Mouse (Mus musculus) thymus, postnatal 36 days (tissue): Measurements from ENCODE around the gene Tmem126b.
A peak's percentile ranks its signal among the peaks of the same experiment; 100 is the strongest.

Source experiments
- DNase-seq, 2 experiments: peaks; one replicate each; pipeline ENCODE4 v3.0.0; 2022; ENCODE audit warnings: mixed read lengths in 2 of 2

The Tmem126b gene

GRCm38 (mm10) chr7:90475793-90476312 lies at the start of gene Tmem126b:
Gene Tmem126b, minus strand, starts transcription at chr7:90476001.
- DNase-seq, result peak; percentile 99

GRCm38 (mm10) chr7:90512293-90512692 lies 36.5 kb upstream of the Tmem126b start:
- DNase-seq, result no peak

DNA sequence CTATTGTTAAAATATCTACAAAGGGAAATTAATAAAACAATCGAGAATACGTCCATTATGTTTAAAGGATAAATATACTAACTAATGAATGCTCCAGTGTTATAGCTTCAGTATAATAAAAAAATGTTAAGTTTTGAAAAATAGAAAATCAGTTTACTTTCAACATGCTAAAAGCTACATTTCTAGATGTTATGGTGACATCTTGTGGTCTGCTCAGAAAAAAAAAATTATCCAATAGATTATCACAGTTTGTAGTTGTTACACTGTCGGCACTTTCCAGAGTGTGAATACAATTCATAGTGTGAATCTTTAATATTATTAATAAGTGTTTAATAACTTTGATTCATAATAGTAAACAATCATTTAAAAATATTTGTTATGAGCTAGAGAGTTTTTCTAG lies 32.3 kb upstream of the Tmem126b start:
- DNase-seq, result no peak

DNA sequence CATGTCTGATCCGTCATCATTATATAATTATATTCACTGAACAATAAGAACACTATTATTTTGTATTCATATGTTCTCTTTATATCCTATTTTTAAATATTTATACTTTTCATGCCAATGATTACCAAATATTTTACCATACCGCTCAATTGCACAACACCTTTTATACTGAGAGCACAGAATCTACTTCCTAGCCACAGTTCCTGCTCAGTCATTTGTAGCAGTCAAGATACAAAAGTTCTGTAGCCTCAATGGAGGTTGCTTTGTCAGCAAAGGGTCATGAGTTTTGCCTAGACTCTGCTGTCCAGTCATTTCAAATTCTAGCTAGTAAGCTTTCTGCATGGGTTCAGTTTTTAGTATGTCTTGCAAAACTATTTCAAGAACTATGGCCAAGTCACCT lies 6.8 kb upstream of the Tmem126b start:
- DNase-seq, result no peak

DNA sequence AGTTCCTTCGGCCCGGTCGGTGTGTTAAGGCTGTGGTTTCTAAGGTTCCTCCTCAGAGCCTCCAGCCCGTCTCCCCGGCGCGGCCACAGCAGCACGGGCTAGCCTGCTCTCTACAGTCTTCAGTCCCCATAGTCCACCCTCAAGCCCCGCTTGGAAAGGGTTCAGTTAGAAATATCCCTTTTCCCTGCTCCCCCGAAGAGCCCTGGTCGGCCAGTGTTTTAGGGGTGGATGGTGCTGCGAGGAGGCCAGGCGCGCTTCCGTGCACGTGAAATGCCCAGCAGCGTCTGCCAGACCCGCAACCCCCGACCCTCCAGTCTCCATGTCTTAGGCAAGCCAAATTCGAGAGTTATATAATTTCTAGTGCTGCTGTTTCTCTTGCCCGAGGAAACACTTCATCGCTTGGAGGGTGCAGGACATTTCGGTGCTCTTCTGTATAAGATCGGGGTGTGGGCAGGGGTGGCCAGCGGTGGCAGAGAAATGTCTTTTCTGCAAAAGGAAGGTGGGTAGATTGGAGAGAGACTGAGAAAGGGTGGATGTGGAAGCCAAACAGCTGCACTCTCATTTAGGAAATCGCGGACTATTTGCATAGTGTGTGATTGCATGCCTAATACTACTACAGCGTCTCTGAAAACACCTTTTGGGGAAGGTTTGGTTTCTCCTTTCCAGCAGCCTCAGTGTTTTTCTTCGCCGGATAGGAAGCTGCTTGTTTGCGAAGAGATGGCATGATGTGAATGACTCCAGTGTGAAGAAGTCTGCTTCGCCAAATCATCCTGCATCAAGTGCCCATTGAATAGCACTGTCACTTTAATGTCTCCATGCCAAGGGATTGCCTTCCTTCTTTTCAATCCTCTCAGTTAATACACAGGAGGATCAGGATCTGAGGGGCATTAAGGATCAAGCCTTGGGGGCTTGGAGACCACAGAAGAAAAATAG lies 778 bp upstream of the Tmem126b start, which contains the start of gene Dlg2:
Gene Dlg2, plus strand, starts transcription at position 360 of the 933 bp plus-strand sequence.
- DNase-seq, result no peak

- no peak for DNase-seq
Observed at GRCm38 (mm10) chr7:90473511-90473910, 2.3 kb downstream of the Tmem126b start.

GRCm38 (mm10) chr7:90461441-90461840 lies 14.4 kb downstream of the Tmem126b start:
- DNase-seq, result no peak

DNA sequence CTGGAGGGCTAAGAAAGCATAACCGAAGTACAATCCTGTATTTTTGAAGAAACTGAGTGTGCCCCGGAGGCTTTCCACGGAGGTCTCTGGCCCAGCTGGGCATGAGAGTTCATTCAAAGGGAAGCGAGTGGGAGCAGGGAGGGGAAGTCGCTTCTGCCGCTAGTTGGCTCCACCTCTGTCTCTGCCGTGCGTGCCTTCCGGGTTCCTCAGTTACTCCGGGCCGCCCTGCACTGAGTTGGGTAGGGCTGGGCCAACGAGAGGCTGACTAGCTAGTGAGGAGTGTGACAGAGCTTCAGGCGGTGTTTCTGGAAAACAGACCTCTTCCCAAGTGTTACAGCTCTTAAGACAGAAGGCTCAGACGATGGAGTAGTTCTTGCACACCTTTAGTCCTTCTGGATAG lies 14.9 kb downstream of the Tmem126b start:
- DNase-seq, result peak; percentile 57 to 65

- no peak for DNase-seq
Observed at GRCm38 (mm10) chr7:90460330-90460729, 15.5 kb downstream of the Tmem126b start.

- no peak for DNase-seq
Observed at GRCm38 (mm10) chr7:90457517-90457916, 18.3 kb downstream of the Tmem126b start.

GRCm38 (mm10) chr7:90456845-90457468 lies 18.8 kb downstream of the Tmem126b start, which contains the start of gene Tmem126a:
Gene Tmem126a, minus strand, starts transcription at chr7:90457229.
- peak; percentile 59 to 67 for DNase-seq

DNA sequence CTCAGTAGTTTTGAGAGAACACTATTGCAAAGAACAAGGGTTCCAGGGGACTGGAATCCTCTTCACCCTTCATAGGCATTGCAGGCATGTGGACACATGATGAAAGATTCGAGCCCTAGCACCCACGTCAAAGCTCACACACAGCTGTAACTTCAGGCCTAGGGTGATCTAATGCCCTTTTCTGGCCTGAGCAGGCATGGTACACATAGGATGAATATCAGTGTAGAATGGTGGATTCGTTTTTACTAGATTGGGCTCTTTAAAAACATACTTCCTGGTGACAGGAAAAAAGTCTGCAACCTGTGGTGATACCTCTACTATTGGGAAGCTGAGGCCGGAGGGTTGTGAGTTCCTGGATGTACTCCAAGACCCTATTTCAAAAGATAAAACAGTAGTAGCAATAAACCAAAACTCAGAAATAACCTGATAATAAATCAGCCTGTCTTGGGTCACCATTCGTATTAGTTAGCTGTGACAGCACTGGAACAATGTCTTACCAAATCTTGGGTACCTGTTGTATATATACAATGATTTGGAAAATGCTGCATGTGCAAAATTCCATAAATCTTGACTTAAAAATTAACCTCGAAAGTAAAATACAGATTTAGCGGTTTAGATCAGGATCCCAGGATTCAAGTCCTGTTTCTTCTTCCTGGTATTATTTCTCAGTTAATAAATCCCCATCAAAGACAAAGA lies 19.5 kb downstream of the Tmem126b start:
- no peak for DNase-seq

DNA sequence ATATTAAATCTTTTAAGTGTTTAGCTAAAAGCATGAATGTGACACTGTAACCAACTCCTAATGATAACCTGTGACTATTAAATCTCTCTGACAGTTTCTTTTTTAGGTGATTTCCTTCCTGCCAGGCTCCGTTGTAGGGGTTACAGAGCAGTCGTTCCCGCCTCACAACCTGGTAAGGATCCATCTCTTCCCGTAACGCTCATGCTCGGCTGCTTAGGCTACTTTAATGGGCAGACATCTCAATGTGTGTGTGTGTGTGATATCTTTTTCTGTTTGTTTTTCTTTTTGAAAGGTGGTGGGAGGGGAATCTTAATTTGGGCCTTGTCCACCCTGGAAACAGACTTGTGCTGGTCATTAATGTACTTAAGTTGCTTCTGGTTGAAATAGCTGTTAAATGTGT lies 31.6 kb downstream of the Tmem126b start:
- DNase-seq, result no peak

DNA sequence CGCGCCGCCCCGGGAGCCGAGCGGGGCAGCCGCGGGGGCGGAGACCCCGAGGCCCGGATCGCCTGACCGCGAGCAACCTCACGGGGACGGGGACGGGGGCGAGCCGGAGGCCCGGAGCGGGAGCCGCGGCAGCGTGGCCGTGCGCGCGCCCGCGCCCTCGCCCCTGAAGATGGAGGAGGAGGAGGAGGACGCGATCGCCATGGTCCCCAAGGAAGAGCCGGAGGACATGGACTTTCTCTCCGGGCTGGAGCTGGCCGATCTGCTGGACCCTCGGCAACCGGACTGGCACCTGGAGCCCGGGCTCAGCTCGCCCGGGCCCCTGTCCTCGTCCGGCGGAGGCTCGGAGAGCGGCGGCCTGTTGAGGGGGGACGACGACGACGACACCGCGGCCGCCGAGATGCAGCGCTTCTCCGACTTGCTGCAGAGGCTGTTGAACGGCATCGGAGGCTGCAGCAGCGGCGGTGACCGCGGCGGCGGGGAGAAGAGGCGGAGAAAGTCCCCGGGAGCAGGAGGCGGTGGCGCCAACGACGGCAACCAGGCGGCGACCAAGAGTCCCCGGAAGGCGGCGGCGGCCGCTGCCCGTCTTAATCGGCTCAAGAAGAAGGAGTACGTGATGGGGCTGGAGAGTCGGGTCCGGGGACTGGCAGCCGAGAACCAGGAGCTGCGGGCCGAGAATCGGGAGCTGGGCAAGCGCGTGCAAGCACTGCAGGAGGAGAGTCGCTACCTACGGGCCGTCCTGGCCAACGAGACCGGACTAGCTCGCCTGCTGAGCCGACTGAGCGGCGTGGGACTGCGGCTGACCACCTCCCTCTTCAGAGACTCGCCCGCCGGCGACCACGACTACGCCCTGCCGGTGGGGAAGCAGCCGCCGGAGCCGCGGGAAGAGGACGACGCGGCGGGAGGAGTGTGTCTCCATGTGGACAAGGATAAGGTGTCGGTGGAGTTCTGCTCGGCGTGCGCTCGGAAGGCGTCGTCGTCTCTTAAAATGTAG lies 32.4 kb downstream of the Tmem126b start:
- DNase-seq, result peak; percentile 69 to 76

- peak; percentile 94 to 96 for DNase-seq
Observed at GRCm38 (mm10) chr7:90442518-90443080, 33.2 kb downstream of the Tmem126b start, which contains the start of gene Crebzf. Gene Crebzf, plus strand, starts transcription at chr7:90442729.

DNA sequence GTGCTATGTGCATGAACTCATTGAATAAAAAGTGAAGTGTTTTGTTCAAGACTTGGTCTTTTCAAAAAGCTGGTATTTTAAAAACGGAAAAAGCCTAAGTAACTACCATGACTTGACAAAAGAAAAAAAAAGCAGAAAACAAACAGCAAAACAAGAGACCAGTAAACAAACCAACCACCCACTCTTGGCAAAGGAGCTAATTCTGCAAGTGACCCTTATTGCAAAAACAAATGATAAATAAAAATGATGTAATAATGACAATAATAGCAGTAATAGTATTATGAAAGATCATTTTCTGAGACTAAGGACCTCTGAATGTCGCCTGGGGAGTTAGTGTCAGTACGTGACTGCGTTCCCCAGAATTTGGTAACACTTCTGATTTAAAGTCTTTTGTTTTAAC lies 33.7 kb downstream of the Tmem126b start:
- DNase-seq, result no peak

- no peak for DNase-seq
Observed at GRCm38 (mm10) chr7:90440044-90440443, 35.8 kb downstream of the Tmem126b start.

DNA sequence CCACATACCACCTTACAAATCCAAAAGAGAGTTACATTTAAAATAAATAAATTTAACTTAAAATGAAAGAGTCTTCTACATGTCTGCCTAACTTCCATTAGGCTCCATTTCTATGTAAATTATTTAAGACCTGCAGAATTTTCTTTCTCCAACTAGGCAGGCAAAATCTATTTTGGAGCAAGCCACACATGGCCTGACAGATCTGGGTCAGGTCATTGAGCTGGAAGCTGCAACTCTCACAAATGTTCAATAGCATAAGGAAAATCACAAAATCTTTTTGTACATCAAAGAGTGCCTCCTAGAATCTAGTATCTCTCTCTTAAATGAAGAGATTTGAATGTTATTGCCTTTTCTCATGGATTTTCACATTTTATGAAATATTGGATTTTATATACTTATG lies 43.6 kb downstream of the Tmem126b start:
- no peak for DNase-seq

- DNase-seq, result no peak
Observed at GRCm38 (mm10) chr7:90427006-90427405, 48.8 kb downstream of the Tmem126b start.

DNA sequence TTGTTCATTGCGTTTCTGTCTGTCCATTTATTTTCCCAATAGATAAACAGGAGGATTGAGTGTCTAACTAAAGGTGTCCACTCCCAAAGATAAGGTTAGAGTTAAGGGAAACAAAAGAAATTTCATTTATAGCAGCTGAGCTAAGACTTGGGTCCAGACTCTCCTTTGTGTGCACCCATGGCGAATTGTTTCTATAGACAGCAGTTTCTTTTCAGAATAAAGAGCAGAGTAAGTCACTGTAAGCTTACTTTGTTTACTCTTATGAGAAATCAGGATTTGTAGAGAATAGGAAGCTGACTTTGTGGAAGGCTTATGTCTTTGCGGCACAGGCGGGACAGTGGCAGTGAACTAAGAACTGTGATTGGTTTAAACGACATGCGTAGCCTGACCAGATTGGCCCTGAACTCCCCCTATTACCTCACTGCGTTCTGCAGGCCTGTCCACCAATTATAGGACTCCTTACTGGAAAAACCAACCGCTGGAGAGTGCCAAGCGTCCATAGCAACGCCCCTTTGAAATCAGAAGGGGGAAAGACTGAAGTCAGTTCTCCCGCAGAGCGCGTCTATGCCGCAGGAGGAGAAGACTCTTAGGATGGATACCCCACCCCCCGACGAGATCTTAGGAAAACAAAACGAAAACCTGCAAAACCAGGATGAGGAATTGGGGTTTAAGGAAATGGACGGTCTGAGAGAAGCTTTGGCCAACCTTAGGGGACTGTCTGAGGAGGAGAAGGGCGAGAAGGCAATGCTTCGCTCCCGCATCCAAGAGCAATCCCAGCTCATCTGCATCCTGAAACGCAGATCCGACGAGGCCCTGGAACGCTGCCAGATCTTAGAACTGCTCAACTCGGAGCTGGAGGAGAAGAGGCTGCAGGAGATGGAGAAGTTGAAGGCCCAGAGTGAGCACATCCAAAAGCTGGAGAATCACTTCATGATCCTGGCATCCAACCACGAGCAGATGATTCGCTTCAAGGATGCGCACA lies 49.5 kb downstream of the Tmem126b start, which contains the start of gene Ccdc89:
Gene Ccdc89, plus strand, starts transcription at position 558 of the 982 bp plus-strand sequence.
- DNase-seq, result peak in 1 of 2 experiments; percentile 2
